Mouse (Mus musculus): ENCODE measurements at regions not wholly inside any gene's neighbourhood (a gene's known extent, or its start where the extent isn't known, plus 50 kb on each side); places are given as distances from the start of the nearest gene placed in this dataset.

DNA sequence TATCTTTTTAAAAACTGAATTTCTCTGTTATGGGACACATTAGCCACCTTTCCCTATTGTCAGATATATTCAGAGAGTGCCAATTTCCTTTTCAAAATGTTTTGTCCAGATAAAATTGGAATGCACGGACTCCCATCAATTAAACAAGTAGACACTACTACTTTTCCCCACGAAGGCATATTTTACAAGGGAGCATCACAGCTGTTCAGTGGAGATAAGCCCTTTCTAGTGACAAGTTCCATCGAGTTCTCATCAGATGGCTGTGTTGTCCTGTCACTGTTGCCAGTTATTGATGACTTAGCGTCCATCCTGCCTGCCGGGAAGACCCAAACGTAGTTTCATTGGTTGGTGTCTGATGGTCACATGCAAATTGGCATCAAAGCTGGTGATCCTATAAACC lies 461.2 kb upstream of the Got2 start:
- no peak for DNase-seq (ENCODE audit: low spot score in 2 of 2)

DNA sequence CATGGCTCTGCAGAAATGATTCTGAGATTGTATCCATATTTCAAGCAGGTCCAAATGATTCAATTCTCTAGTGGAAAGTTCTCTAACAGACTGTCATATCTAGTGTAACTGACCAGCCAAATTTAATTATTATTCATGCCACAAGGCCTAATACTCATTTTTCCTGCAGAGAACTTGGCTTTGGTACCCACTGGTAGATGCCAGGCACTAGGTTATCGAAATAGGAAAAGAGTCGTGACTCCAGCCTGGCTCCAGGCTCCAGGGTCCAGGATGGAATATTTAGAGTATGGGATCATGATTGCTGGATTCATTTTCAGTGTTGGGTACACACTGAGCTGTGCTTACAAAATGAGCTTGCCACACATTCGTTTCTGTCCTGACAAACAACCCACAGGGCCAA lies 452.4 kb upstream of the Got2 start:
- DNase-seq (ENCODE audit: low spot score in 2 of 2): no peak

DNA sequence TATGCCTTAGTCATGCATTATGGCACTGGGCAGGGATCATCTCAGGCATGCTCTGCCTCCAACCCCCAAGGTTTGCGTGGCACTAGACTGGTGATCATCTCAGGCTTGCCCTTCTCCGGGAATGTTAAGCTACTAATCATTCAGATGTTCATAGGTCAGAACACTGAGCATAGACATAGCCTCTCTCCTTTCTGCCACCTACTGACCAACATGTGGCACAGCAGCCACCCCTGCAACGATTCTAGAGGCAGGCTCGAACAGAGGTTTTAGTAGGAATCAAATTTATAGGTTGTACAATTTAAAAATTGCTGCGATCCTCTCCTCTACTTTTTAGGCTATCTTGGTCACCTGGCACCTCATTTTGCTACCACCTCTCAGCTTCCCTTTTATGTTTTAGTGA lies 430.0 kb upstream of the Got2 start:
- DNase-seq (ENCODE audit: low spot score in 2 of 2): no peak

DNA sequence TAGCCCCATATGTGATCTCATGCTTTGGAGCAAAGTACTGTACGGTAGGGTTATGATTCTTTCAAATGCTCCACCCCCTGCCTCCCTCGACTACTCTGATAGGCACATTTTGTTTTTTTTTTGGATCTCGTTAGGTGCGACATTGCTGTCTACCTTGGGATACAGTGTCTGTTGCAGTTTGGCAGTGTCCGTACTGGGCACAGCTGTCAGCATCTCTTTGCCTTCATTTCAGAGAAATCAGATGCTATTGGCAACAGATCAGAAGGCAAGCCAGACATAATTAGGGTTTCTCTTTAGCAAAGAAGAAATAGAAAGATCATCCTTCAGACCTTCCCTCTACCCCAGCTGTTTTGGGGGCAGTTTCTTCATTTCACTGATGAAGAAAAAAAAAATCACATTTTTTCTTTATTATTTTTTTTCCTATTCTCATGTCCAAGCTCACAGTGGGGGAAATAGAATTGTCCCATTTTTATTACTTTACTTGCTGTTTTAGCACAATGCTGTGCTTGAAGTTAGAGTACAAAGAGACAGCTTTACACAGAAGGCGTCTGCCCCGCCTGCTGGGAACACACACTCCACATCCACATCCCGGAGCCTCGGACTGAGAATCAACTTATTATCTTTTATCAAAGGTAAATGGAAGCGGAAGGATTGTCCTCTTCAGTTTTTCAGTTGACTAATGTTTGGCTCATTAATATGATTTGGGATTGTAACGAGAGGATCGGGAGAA lies 420.8 kb upstream of the Got2 start:
- DNase-seq (ENCODE audit: low spot score in 2 of 2): no peak

DNA sequence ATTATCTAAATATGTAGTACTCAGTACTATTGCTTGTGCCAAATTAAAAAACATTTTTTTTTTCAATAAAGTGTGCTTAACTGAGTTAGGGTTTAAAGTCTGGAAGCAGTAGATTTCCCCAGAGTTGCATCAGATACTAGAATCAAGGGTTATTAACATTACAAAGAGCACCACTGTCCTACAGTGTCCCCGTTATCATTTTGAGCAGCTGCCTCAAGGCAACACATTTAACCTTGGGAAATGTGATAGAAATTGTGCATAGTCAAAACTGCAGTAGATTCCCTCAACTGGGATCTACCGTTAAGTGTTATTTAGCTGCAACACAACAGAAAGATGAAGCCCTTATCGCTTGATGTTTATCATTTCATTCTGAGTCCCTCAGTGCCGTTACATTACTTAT lies 408.3 kb upstream of the Got2 start:
- DNase-seq (ENCODE audit: low spot score in 2 of 2): no peak

DNA sequence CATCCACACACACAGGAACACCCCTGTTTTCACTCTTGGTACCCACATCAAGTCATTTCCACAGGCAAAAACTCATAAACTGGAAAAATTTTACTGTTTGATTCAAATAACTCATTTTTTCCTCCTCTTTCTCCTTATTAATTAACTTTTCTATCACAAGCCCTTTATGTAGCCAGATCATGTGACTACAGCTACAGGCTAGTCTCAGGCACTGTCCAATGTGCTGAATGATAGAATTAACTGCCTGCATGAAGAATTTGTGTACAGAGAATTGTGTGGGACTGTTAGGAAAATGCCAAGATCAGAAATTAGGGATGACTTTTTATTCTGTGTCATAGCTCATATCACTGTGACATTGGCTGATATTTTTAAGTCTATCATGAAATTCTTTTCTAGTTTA lies 402.4 kb upstream of the Got2 start:
- no peak for DNase-seq (ENCODE audit: low spot score in 2 of 2)

DNA sequence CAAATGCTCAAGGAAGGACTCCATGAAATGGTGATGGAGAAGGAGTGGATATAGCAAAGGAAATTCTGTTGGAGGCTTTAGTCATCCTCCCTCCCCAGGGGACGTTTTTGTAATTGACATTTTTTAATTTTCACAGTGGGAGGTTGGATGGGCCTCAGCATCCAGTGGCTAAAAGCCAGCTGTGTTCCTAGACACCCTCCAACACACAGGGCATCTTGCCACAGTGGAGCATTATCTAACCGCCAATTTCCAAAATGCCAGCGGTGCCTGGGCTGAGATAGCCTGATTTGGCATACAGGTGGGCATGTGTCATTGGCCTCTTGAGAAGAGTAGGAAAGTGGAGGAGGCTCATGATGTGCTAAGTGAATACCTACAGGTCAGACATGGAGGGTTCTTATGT lies 401.2 kb upstream of the Got2 start:
- DNase-seq (ENCODE audit: low spot score in 2 of 2): no peak

DNA sequence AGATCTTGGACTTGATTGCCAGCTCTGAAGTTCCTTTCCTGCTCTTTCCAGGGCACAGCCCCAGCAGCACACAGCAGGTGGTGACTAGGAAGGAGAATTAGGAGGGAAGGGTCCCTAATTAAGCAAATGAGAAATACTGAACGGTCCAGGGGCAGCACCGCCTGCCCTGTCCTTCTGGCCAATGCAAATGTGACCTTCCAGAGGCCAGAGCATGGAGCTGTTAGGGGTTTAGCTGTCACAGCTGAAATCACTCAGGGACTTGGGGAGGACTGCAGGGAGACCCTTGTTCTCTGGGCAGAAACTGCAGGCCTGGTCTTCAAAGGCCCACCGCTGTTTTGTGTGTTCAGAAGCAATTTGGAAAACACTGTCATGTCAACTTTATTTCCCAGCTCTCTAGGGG lies 400.2 kb upstream of the Got2 start:
- no peak for DNase-seq (ENCODE audit: low spot score in 2 of 2)

DNA sequence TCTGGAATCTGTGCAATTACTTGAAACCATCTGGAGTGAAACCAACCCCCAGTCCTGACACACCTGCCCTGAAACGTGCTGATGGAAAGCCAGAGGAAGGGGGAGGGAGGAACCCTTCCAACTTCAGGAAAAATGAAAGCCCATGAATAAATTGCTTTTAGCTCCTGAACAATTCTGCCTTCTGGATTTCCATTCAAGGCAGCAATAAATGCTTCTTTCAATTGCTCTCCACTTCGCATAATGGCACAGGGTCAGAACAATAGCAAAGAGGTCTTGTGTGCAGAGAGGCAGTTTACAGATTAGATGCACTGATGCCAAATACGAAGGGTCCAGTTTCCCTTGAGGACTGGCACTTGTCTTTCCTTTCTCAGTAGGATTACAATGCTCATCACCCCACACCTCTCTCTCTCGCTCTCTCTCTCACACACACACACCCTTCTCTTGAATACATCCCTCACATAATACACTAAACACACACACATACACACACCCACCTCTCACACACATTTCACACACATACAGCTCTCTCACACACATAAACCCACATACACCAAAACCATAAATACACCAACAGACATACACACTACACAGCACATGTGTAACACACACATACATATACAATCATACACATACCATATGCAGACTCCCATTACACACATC lies 389.3 kb upstream of the Got2 start:
- DNase-seq (ENCODE audit: low spot score in 2 of 2): no peak

DNA sequence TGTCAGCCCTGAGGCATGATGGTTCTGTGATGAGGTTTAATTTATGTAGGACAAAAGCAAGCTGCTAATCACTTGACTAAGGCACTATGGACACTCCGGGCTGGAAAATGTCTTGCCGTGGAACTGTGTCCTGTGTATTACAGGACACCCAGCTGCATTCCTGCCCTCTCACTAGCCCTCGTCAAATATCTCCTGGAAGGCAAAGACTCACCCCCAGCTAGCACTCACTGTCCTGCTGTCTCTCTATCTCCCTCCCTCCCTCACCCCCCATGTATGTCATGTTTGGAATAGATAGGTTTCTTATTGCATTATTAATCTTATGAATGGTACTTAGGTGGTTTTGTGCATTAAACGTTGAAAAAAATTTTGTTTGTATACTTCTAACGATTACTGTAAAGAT lies 388.7 kb upstream of the Got2 start:
- DNase-seq (ENCODE audit: low spot score in 2 of 2): no peak

DNA sequence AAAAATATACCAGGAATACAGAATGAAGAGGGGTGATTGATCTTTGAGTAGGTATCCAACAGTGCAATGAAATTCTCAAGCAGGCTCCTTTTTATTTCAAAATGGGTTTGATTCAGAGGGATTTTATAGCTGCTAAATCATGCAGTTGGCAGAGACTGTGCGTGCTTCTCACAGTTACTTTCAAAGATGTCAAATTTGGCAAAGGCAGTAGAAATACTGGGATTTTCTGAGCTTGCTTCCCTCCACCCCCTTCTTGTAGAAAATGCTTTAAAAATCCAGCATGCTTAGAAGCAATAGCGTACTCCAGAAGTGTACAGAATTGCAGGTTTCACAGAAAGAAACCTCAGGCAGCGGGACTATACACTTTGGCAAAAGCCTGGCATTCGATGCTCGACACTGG lies 367.9 kb upstream of the Got2 start:
- no peak for DNase-seq (ENCODE audit: low spot score in 2 of 2)

DNA sequence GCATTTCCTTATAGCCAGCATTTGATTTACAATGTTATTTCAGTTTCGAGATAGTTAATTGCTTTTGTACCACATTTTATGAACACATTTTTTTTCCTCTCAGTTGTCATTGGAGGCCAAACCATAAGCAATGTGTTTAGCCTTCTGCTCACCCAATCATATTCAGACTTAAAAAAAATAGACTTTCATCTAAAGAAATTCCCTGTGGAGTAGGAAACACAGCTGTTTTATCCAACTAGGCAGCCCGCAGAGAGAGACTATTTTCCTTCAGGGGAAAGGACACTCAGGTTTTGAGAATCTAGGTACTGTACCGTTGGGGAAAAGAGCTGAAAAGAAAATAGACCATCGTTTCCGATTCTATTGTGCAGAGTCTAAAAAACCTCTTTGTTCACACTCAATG lies 367.5 kb upstream of the Got2 start:
- no peak for DNase-seq (ENCODE audit: low spot score in 2 of 2)

DNA sequence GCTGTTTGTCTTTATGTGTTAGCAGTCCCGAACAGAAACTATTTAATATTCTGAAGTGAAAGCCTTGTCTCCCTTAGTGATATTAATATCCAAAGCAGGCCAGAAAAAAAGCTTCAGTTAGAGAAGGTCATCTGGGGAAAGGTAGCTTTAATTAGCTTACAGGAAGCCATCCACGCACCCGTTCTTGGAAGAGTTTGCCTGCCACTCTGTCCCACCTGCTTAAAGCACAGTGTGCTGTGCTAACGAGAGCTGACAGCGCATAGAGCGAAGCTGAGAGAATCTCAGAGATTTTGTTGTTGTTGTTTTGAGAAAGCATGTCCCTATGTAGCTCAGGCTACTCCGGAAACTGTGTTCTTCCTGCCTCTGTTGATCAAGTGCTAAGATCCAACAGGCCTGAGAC lies 357.7 kb upstream of the Got2 start:
- DNase-seq (ENCODE audit: low spot score in 2 of 2): no peak

DNA sequence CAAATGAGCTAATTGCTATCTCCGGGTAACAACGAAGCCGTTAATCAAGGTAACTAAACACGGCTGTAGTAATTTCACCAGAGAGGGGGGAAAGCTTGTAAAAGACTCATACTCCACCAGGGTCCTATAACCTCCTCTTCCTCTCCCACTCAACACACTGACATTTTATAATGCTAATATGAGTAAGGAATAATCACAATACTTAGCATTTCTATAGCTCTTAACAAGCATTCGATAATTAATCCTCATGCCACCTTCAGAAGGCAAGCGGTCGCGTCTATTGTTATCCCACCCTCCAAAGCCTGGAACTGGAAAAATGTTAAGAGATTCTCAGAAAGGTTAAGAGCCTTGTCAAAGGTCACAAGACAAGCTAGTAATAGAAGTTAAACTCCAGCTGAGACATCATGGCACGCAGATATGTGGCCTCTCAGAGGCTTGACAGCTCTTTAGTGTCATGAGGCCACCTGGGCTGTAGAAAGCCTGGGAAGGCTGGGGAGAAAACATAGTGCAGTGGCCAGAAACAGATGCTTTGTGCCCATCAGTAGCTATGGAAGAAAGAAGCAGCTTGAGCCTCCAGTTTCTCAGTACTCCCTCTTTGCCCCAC lies 356.3 kb upstream of the Got2 start:
- DNase-seq (ENCODE audit: low spot score in 2 of 2): no peak

DNA sequence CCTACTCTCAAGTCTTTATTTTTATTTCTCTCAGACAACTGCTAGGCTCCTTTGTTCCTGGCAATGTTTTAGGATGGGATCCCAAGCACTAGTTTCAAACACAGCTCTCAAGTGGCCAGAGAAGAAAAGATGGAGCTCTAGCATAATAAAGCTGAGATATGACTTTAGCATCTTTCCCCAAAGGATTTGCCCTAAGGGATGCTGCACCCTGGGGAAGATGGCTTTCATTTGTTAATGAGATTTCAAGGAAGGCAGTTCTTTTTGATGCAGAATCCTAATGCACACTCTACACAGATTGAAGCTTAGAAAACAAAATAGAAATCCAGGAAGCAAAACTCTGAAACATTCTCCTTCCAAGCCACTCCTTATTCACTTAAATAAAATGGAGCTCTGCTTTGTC lies 350.1 kb upstream of the Got2 start:
- no peak for DNase-seq (ENCODE audit: low spot score in 2 of 2)

DNA sequence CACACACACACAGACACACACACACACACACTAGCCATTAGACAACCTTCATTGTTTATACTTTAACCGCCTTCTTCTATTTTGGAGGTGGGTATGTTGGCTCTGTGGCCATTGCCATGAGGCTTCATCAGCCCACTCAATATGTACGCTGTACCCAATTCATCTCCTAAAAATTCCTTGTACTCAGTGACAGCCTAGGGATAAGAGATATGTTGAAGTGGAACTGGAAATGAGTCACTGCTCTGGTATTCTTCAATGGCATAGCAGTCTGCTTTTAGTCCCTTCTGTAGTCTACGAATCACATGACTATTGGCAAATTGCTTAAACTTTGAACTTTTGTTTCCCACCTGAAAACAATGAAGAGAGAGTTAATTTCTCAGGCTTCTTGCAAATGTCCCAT lies 349.6 kb upstream of the Got2 start:
- DNase-seq (ENCODE audit: low spot score in 2 of 2): no peak

DNA sequence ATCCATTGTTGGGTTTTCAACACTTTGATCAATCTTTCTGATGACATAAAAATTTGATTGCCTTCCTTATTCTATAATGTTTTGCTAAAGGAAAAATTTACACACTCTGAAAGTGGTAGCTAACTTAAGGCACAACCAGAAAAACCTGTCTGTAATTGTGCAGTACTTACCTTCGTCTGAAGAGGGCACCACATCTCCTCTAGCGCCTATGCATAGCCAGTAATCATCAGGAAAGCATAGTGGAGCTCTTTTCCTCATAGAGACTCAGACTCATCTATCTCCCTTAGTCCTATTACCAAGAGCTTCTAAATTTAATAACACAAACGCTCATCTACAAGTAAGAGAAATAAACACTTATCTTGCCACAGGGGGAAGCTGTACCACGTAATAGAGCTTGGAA lies 342.1 kb upstream of the Got2 start:
- DNase-seq (ENCODE audit: low spot score in 2 of 2): no peak

All from natural killer cell, adult 2 months (primary cell).